Mouse (Mus musculus): ENCODE measurements around the gene H2-M3.

DNA sequence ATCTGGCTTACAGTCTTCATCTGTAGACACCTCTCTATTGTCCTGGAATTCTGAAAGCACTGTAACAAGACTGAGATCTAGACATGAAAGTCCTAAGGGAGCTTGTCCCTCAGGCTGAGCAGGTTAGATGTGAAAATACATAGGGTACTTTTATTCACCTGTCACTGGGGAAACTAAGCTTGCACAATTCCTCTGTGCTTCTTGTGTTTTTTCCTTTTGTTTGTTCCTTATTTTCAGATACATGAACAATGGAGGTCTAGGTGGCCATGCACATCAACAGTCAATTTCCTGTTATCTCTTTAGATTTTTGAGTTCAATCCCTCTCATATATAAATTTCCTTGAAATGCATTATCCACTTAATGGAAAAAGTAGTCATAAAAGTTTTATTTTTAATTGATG, 46.9 kb downstream of the H2-M3 start, which contains the start of gene Olfr102:
- TF ChIP-seq CTCF (IDR thresholded peaks at IDR 0.05; ENCODE audit: low read depth, low read length) = no peak
- no peak for TF ChIP-seq POLR2A (IDR thresholded peaks at IDR 0.05; ENCODE audit: extremely low read depth, insufficient read depth, low read length)

Measured in liver, adult 2 months (tissue).